Mouse (Mus musculus): ENCODE results near the gene Clrn2. TPM values are rescaled to one million over a fixed set of nuclear protein-coding genes. Genes with fewer than 3 reads are reported as not detected.

Clrn2 gene
- polyA plus RNA-seq (2017; shearing (Covaris generic)) = not detected

DNA sequence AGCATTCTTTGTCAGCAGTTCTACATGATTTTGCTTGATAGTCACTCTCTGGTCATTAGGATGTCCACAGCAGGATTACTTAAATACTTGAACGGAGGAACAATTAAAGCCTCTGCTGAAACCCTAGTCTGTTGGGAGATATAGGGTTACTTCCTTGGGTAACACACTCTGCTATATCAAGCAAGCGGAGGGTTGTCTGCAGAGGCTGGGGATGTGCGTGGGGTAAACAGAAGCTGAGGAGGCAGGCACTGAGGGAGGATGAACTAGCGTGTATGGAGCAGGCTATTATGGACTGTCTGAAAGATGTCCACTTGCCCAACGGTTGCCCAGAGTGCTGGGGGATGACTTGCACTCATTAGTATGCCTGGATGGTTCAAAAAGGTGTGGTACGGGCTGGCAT lies at the start of gene Clrn2:
Gene Clrn2 (plus strand): TSS at position 301 of the 400 bp plus-strand sequence.

DNA sequence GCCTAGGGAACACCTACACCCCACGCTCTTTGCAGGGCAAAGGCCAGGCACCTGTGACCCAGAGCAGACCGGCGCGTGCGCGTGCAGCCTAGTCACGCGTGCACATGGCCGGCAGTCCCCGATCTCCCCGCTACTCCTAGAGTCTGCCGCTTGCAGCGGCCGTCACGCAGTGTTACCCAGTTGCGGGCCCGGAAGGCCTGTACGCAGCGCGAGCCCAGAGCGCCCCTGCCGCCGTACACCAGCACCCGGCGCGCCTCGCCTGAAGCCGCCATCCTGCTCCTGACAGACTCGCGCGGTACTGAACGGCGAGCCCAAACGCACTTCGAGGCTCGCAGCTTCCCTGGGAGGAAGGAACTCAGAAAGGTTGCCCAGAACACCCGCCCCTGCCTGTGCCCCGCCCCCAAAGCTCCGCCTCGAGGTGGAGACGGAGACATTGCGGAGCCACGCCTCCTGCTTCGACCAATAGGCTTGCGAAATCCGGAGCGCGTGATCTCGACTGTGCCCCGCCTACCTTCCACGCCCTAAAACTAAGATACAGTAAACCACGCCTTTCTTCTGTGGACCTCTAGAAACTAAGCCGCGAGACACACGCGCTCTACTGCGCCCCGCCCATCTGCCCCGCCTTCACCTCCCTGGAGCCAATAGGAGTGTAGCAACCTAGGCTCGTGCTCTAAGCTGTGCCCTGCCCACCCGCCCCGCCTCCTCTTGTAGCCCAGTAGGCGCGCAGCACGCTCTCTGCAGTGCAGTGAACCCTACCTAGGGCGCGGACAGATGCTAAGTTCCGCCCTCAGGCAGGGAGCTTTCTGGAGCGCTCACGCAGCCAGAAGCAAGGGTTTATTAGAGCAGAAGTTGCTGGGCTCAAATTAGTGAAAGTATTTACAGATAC lies 3.5 kb upstream of the Clrn2 start, which contains the start of gene Qdpr:
Gene Qdpr (minus strand): TSS at position 406 of the 886 bp plus-strand sequence.

DNA sequence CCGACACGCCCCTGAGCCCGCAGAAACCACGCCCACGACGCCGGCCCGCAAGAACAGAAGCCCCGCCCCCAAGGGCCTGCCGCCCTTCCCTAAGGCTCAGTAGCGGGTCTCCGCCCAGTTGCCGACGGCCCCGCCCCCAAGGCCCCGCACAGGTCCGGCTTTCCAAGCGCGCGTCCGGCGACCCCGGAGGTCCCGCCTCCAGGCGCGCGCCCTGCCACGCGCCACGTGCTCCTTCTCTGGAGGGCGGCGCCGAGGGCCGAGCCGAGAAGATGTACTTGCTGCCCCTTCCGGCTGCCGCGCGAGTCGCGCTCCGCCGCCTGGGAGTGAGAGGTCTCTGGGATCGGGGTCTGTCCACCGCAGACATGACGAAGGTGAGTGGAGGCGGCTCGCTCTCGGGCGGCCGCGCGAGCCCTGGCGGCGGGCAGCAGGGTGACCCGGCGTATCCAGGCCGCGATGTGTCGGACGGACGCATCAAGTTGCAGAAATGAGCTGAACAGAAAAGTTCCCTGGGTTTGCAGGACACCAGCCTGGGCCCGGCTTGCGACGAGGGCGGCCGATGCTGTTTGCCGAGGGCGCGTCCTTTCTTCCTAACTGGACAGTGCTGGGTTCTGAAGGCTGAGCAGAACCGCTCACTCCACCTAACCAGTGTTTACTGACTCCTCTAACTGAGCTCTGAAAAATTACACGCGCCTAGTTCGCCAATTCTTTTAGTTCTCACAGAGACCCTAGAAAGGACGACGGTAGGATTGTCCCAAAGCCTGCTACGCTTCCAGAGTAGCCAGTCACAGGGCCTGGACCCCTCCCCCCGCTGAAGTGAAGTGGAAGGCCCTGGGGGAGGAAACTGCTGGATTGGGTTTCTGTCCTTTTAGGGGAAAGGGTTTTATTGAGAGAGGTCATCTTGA lies 39.9 kb downstream of the Clrn2 start, which contains the start of gene Lap3:
Gene Lap3 (plus strand): TSS at position 184 of the 902 bp plus-strand sequence.

Other genes starting within 250 kb of the Clrn2 start
- 62.7 TPM for gene Qdpr, start 3.5 kb upstream of the Clrn2 start, polyA plus RNA-seq (2017; shearing (Covaris generic))
- 22.2 TPM for gene Lap3, start 39.6 kb downstream of the Clrn2 start, polyA plus RNA-seq (2017; shearing (Covaris generic))
- gene Med28, start 66.5 kb downstream of the Clrn2 start, polyA plus RNA-seq (2017; shearing (Covaris generic)) = 218 TPM
- gene Fam184b, start 185.9 kb downstream of the Clrn2 start, polyA plus RNA-seq (2017; shearing (Covaris generic)) = not detected
- gene Ncapg, start 216.2 kb downstream of the Clrn2 start, polyA plus RNA-seq (2017; shearing (Covaris generic)) = 0.49 TPM